Mouse (Mus musculus): ENCODE data around the gene Bend6. TPM values are rescaled to one million over a fixed set of nuclear protein-coding genes. Genes with fewer than 3 reads are reported as not detected.

Gene Bend6
- polyA plus RNA-seq, 1 experiment from 2014 or later, result 0.50 TPM

GRCm38 (mm10) chr1:33906927-33907326, 689 bp downstream of the Bend6 start:
- H3K4me1 ChIP-seq (replicated peaks), result peaks cover 3% of the 10 kb centered on the region; the same call in 1 of the 2 replicates
- WGBS (ENCODE audit: insufficient replicate concordance), result 2% methylated on average over 20 of the region's 20 CpGs
- peak overlapping the region; percentile 69 for H3K4me2 ChIP-seq
- peaks cover 85% of the 10 kb centered on the region for H3K27me3 ChIP-seq
- H3K36me3 ChIP-seq (replicated peaks), result no peaks in the 10 kb centered on the region
- H3K4me3 ChIP-seq (replicated peaks), result peak overlapping the region; percentile 56
- no peaks in the 10 kb centered on the region for H3K9me3 ChIP-seq (replicated peaks)
- H3K9ac ChIP-seq, result no peak overlapping the region
- no peak overlapping the region for H3K27ac ChIP-seq (replicated peaks)
- ATAC-seq (ENCODE audit: insufficient read depth), result no peak

GRCm38 (mm10) chr1:33906216-33906615, 1.4 kb downstream of the Bend6 start:
- 26% methylated on average over 10 of the region's 10 CpGs for WGBS (ENCODE audit: insufficient replicate concordance)
- H3K27ac ChIP-seq (replicated peaks), result no peak overlapping the region
- H3K9me3 ChIP-seq (replicated peaks), result no peaks in the 10 kb centered on the region
- peaks cover 3% of the 10 kb centered on the region; the same call in 1 of the 2 replicates for H3K4me1 ChIP-seq (replicated peaks)
- no peak overlapping the region for H3K9ac ChIP-seq
- H3K36me3 ChIP-seq (replicated peaks), result no peaks in the 10 kb centered on the region
- H3K27me3 ChIP-seq, result peaks cover 82% of the 10 kb centered on the region
- no peak for ATAC-seq (ENCODE audit: insufficient read depth)
- H3K4me3 ChIP-seq (replicated peaks), result no peak overlapping the region
- peak overlapping the region; percentile 6 for H3K4me2 ChIP-seq

GRCm38 (mm10) chr1:33903587-33903986, 4.0 kb downstream of the Bend6 start:
- H3K27me3 ChIP-seq, result peaks cover 60% of the 10 kb centered on the region

GRCm38 (mm10) chr1:33900175-33900574, 7.4 kb downstream of the Bend6 start:
- H3K4me1 ChIP-seq (replicated peaks), result no peaks in the 10 kb centered on the region
- no peak for ATAC-seq (ENCODE audit: insufficient read depth)

More at GRCm38 (mm10) chr1:33903587-33903986, 4.0 kb downstream of the Bend6 start:
- no peaks in the 10 kb centered on the region for H3K36me3 ChIP-seq (replicated peaks)
- H3K4me2 ChIP-seq, result peak overlapping the region; percentile 3; the same call in 1 of the 2 replicates
- no peak overlapping the region for H3K27ac ChIP-seq (replicated peaks)
- no peaks in the 10 kb centered on the region for H3K9me3 ChIP-seq (replicated peaks)
- H3K9ac ChIP-seq, result no peak overlapping the region
- no peak overlapping the region for H3K4me3 ChIP-seq (replicated peaks)
- no peak for ATAC-seq (ENCODE audit: insufficient read depth)
- 14% methylated on average over 9 of the region's 9 CpGs for WGBS (ENCODE audit: insufficient replicate concordance)
- H3K4me1 ChIP-seq (replicated peaks), result 0 out of 2 replicates have a peak, but pooled peaks cover 3% of the 10 kb centered on the region

GRCm38 (mm10) chr1:33898373-33898772, 9.2 kb downstream of the Bend6 start:
- H3K9me3 ChIP-seq (replicated peaks), result no peaks in the 10 kb centered on the region
- H3K27me3 ChIP-seq, result peaks cover 11% of the 10 kb centered on the region
- H3K27ac ChIP-seq (replicated peaks), result no peak overlapping the region
- H3K4me3 ChIP-seq (replicated peaks), result no peak overlapping the region
- no peak overlapping the region for H3K9ac ChIP-seq
- no peaks in the 10 kb centered on the region for H3K4me1 ChIP-seq (replicated peaks)
- 50% methylated on average over 6 of the region's 6 CpGs for WGBS (ENCODE audit: insufficient replicate concordance)
- H3K36me3 ChIP-seq (replicated peaks), result no peaks in the 10 kb centered on the region
- ATAC-seq (ENCODE audit: insufficient read depth), result no peak
- no peak overlapping the region for H3K4me2 ChIP-seq

More at GRCm38 (mm10) chr1:33900175-33900574, 7.4 kb downstream of the Bend6 start:
- Histone ChIP-seq H3K9ac (no peak overlapping the region), H3K27ac (replicated peaks) (no peak overlapping the region), H3K4me2 (no peak overlapping the region), H3K9me3 (replicated peaks) (no peaks in the 10 kb centered on the region), H3K27me3 (peaks cover 27% of the 10 kb centered on the region), H3K36me3 (replicated peaks) (no peaks in the 10 kb centered on the region), H3K4me3 (replicated peaks) (no peak overlapping the region)
- WGBS (ENCODE audit: insufficient replicate concordance), result 56% methylated on average over 8 of the region's 8 CpGs

GRCm38 (mm10) chr1:33897426-33897825, 10.2 kb downstream of the Bend6 start:
- no peak for ATAC-seq (ENCODE audit: insufficient read depth)

GRCm38 (mm10) chr1:33896666-33897065, 10.9 kb downstream of the Bend6 start:
- H3K4me3 ChIP-seq (replicated peaks), result no peak overlapping the region
- no peak overlapping the region for H3K9ac ChIP-seq
- no peak overlapping the region for H3K4me2 ChIP-seq
- WGBS (ENCODE audit: insufficient replicate concordance), result 41% methylated on average over 4 of the region's 4 CpGs
- ATAC-seq (ENCODE audit: insufficient read depth), result no peak
- H3K4me1 ChIP-seq (replicated peaks), result no peaks in the 10 kb centered on the region
- H3K27ac ChIP-seq (replicated peaks), result no peak overlapping the region
- no peaks in the 10 kb centered on the region for H3K9me3 ChIP-seq (replicated peaks)
- H3K36me3 ChIP-seq (replicated peaks), result no peaks in the 10 kb centered on the region
- peaks cover 3% of the 10 kb centered on the region; the same call in 1 of the 2 replicates for H3K27me3 ChIP-seq

More at GRCm38 (mm10) chr1:33897426-33897825, 10.2 kb downstream of the Bend6 start:
- Histone ChIP-seq H3K4me2 (no peak overlapping the region), H3K27ac (replicated peaks) (no peak overlapping the region), H3K4me1 (replicated peaks) (no peaks in the 10 kb centered on the region), H3K4me3 (replicated peaks) (no peak overlapping the region), H3K36me3 (replicated peaks) (no peaks in the 10 kb centered on the region), H3K27me3 (peaks cover 3% of the 10 kb centered on the region; the same call in 1 of the 2 replicates), H3K9me3 (replicated peaks) (no peaks in the 10 kb centered on the region), H3K9ac (no peak overlapping the region)
- WGBS (ENCODE audit: insufficient replicate concordance), result 70% methylated on average over 11 of the region's 11 CpGs

- Histone ChIP-seq H3K9ac (no peak overlapping the region), H3K9me3 (replicated peaks) (no peaks in the 10 kb centered on the region), H3K4me3 (replicated peaks) (no peak overlapping the region), H3K27ac (replicated peaks) (no peak overlapping the region), H3K27me3 (peaks cover under 1% of the 10 kb centered on the region; the same call in 1 of the 2 replicates), H3K4me1 (replicated peaks) (no peaks in the 10 kb centered on the region), H3K4me2 (no peak overlapping the region), H3K36me3 (replicated peaks) (no peaks in the 10 kb centered on the region)
- WGBS (ENCODE audit: insufficient replicate concordance), result 53% methylated on average over 6 of the region's 6 CpGs
- no peak for ATAC-seq (ENCODE audit: insufficient read depth)
Observed at GRCm38 (mm10) chr1:33896116-33896515, 11.5 kb downstream of the Bend6 start.

- no peak overlapping the region for H3K4me3 ChIP-seq (replicated peaks)
- H3K27me3 ChIP-seq, result no peaks in the 10 kb centered on the region
- no peaks in the 10 kb centered on the region for H3K9me3 ChIP-seq (replicated peaks)
- H3K27ac ChIP-seq (replicated peaks), result no peak overlapping the region
- WGBS (ENCODE audit: insufficient replicate concordance), result 53% methylated on average over 10 of the region's 10 CpGs
- no peaks in the 10 kb centered on the region for H3K36me3 ChIP-seq (replicated peaks)
- no peak overlapping the region for H3K9ac ChIP-seq
- no peak for ATAC-seq (ENCODE audit: insufficient read depth)
- H3K4me1 ChIP-seq (replicated peaks), result no peaks in the 10 kb centered on the region
- H3K4me2 ChIP-seq, result no peak overlapping the region
Observed at GRCm38 (mm10) chr1:33892784-33893183, 14.8 kb downstream of the Bend6 start.

GRCm38 (mm10) chr1:33883102-33883839, 24.3 kb downstream of the Bend6 start:
- Histone ChIP-seq H3K4me1 (replicated peaks) (no peaks in the 10 kb centered on the region), H3K36me3 (replicated peaks) (no peaks in the 10 kb centered on the region), H3K27ac (replicated peaks) (no peak overlapping the region), H3K27me3 (no peaks in the 10 kb centered on the region), H3K9ac (no peak overlapping the region), H3K4me2 (peak overlapping the region; percentile 16), H3K4me3 (replicated peaks) (0 out of 2 replicates have a peak overlapping the region, but pooled peaks have one; percentile 2), H3K9me3 (replicated peaks) (no peaks in the 10 kb centered on the region)
- WGBS (ENCODE audit: insufficient replicate concordance), result 7% methylated on average over 18 of the region's 18 CpGs
- no peak for ATAC-seq (ENCODE audit: insufficient read depth)

- Histone ChIP-seq H3K27me3 (no peaks in the 10 kb centered on the region), H3K9ac (no peak overlapping the region), H3K9me3 (replicated peaks) (no peaks in the 10 kb centered on the region), H3K4me3 (replicated peaks) (no peak overlapping the region), H3K4me2 (no peak overlapping the region), H3K27ac (replicated peaks) (no peak overlapping the region), H3K4me1 (replicated peaks) (no peaks in the 10 kb centered on the region), H3K36me3 (replicated peaks) (no peaks in the 10 kb centered on the region)
- ATAC-seq (ENCODE audit: insufficient read depth), result no peak
- 63% methylated on average over 7 of the region's 7 CpGs for WGBS (ENCODE audit: insufficient replicate concordance)
Observed at GRCm38 (mm10) chr1:33878170-33878569, 29.4 kb downstream of the Bend6 start.

All from liver, embryonic 15.5 days (tissue).